Mouse (Mus musculus) heart, embryonic 12.5 days (tissue): ENCODE results near the gene Dedd2. TPM values are rescaled to one million over a fixed set of nuclear protein-coding genes. Genes with fewer than 3 reads are reported as not detected.
A peak's percentile ranks its signal among the peaks of the same experiment; 100 is the strongest.

ENCODE experiments used
- ATAC-seq: fragments of 200-750 bp; cut with Nextera tagmentation; 2 replicates; pipeline ENCODE4 v1.8.0; 2017; ENCODE audit warnings: moderate TSS enrichment, moderate library complexity; ENCODE audit not compliant: insufficient number of reproducible peaks, low FRiP score
- H3K27ac ChIP-seq: fragments of 300-500 bp; sonication (generic); 2 replicates; pipeline ENCODE4 v1.5.1; 2016; ENCODE audit warnings: mild to moderate bottlenecking, moderate library complexity; ENCODE audit not compliant: poor library complexity, severe bottlenecking
- H3K27me3 ChIP-seq: fragments of 300-500 bp; sonication (generic); replicated peaks from 2 replicates; pipeline ENCODE4 v1.6.1; 2016; ENCODE audit warnings: mild to moderate bottlenecking, moderate library complexity
- H3K36me3 ChIP-seq: fragments of 300-500 bp; sonication (generic); 2 replicates; pipeline ENCODE4 v1.6.1; 2016; ENCODE audit warnings: mild to moderate bottlenecking, moderate library complexity
- H3K4me1 ChIP-seq: fragments of 300-500 bp; sonication (generic); replicated peaks from 2 replicates; pipeline ENCODE4 v1.6.1; 2016; ENCODE audit warnings: mild to moderate bottlenecking
- H3K4me2 ChIP-seq: fragments of 300-500 bp; sonication (generic); 2 replicates; pipeline ENCODE4 v1.6.1; 2016; ENCODE audit warnings: mild to moderate bottlenecking, moderate library complexity
- H3K4me3 ChIP-seq: fragments of 300-500 bp; sonication (generic); 2 replicates; pipeline ENCODE4 v1.5.1; 2016; ENCODE audit warnings: mild to moderate bottlenecking
- H3K9ac ChIP-seq: fragments of 300-500 bp; sonication (generic); 2 replicates; pipeline ENCODE4 v1.6.1; 2016; ENCODE audit warnings: mild to moderate bottlenecking, moderate library complexity
- H3K9me3 ChIP-seq: fragments of 300-500 bp; sonication (generic); replicated peaks from 2 replicates; pipeline ENCODE4 v1.6.1; 2016; ENCODE audit warnings: mild to moderate bottlenecking, moderate library complexity
- WGBS: fragments of 180-500 bp; shearing (Covaris S2); methylation state at CpG from one replicate; pipeline ENCODE4 v1.1.7; 2016; 5-methylcytosine and 5-hydroxymethylcytosine counted together
- polyA plus RNA-seq: library from polyadenylated mRNA; unstranded; fragments of >200 nt; fragmentation: Nextera tagmentation; extraction: Ambion mirVana; gene quantifications from 2 replicates; pipeline ENCODE4 v1.2.1, GENCODE M21; 2016

Dedd2 gene
- polyA plus RNA-seq, 1 experiment from 2014 or later: 9.5 TPM

DNA sequence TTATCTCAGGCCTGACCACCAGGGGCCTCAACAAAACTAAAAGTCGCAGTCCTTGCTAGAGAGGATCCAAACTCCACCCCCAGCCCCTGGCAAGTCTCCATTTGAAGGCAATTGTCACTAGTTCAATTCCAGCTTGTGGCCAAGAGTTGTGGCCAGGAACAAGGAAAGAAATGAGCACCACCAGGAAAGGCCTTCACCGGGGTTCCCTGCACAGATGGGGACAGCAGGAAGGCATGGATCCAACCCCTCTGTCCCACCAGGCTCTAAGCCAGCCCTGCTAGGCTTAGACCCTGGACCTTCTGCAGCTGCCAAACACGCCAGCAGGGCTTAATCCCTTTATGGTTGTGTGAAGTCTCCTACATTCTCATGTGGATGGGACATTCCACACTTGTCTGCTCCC, 49.8 kb downstream of the Dedd2 start:
- Histone ChIP-seq H3K4me2 (no peak overlapping the region), H3K9ac (no peak overlapping the region), H3K4me1 (no peaks in the 10 kb centered on the region), H3K36me3 (no peaks in the 10 kb centered on the region), H3K27ac (no peak overlapping the region), H3K27me3 (peaks cover 83% of the 10 kb centered on the region), H3K9me3 (no peaks in the 10 kb centered on the region), H3K4me3 (no peak overlapping the region)
- 25% methylated on average over 3 of the region's 3 CpGs for WGBS
- ATAC-seq: no peak

GRCm38 (mm10) chr7:25166106-25166505, 54.3 kb downstream of the Dedd2 start:
- H3K27ac ChIP-seq: no peak overlapping the region
- no peak overlapping the region for H3K4me2 ChIP-seq
- no peak for ATAC-seq
- no peak overlapping the region for H3K9ac ChIP-seq
- 71% methylated on average over 5 of the region's 5 CpGs for WGBS
- no peaks in the 10 kb centered on the region for H3K4me1 ChIP-seq
- no peaks in the 10 kb centered on the region for H3K9me3 ChIP-seq
- H3K4me3 ChIP-seq: no peak overlapping the region
- no peaks in the 10 kb centered on the region for H3K36me3 ChIP-seq
- peaks cover 80% of the 10 kb centered on the region for H3K27me3 ChIP-seq

DNA sequence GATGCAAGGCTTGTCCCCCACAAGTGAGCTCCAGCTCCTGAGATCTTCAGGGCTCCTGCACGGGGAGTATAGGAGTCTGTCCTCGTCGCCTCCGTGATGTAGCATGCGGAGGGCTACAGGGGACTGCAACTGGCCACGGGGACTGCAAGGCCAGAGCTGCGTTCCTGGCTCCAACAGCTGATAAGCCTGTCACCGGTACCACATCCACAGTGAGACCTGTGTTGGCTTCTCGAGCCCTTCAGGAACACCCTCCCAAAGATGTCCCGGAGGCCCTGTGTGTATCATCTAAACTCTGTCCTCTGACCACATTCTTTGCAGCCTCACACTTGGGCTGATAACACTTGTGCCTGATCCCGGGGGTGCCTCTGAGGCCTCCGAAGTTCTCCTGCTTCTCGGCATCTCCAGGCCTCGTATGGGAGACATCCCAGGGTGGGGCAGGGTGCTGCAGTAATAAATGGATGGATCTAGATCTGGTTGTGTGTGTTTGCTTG, 64.2 kb downstream of the Dedd2 start:
- ATAC-seq: peak; percentile 14
- no peak overlapping the region for H3K4me3 ChIP-seq
- WGBS: 5% methylated on average over 14 of the region's 14 CpGs

DNA sequence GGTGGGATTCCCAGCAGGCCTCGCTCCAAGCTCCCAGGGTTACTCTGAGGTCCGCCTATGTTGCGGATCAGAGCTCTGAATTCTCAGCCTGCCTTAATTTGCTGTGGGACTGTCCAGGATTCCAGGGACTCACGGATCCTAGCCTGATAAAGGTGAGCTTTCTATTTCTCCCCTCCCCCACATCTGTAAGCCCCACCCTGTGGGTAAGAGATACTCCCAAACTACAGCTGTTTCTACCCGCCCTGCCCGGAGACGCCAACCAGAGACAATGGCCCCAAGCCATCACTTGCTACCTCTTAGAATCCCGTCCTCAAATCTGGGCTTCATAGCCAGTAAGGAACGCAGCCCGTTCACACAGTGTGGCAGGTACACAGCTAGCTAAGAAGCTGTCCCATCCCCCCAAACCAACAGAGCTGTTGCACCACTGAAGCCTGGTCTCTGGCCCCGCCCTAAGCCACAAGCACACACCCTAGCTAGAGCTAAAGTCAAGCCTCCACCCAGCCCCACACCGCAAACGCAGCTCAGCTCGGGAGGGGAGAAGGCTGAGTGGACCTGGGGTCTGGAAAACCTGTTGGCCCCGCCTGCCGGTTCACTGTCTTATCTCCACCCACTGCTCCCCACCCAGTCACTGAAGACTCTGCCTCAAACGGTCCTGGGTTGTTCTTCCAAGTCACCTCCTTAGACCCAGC, 64.8 kb downstream of the Dedd2 start:
- no peaks in the 10 kb centered on the region for H3K9me3 ChIP-seq
- H3K27ac ChIP-seq: no peak overlapping the region
- peaks cover 87% of the 10 kb centered on the region for H3K27me3 ChIP-seq
- WGBS: 8% methylated on average over 16 of the region's 17 CpGs
- peak; percentile 87 for ATAC-seq
- H3K4me2 ChIP-seq: peak overlapping the region; percentile 35
- H3K36me3 ChIP-seq: no peaks in the 10 kb centered on the region
- peaks cover 12% of the 10 kb centered on the region for H3K4me1 ChIP-seq
- H3K9ac ChIP-seq: no peak overlapping the region
- H3K4me3 ChIP-seq: 0 out of 2 replicates have a peak overlapping the region, but pooled peaks have one; percentile 6

More for the DNA sequence above, 64.2 kb downstream of the Dedd2 start:
- Histone ChIP-seq H3K4me2 (peak overlapping the region; percentile 35), H3K9ac (no peak overlapping the region), H3K36me3 (no peaks in the 10 kb centered on the region), H3K9me3 (no peaks in the 10 kb centered on the region), H3K27me3 (peaks cover 82% of the 10 kb centered on the region), H3K27ac (no peak overlapping the region), H3K4me1 (peaks cover 12% of the 10 kb centered on the region)

GRCm38 (mm10) chr7:25154648-25155047, 65.8 kb downstream of the Dedd2 start:
- 69% methylated on average over 4 of the region's 4 CpGs for WGBS
- Histone ChIP-seq H3K27me3 (peaks cover 93% of the 10 kb centered on the region), H3K9ac (no peak overlapping the region), H3K4me3 (no peak overlapping the region), H3K4me1 (peaks cover 12% of the 10 kb centered on the region), H3K27ac (no peak overlapping the region), H3K9me3 (no peaks in the 10 kb centered on the region), H3K4me2 (no peak overlapping the region), H3K36me3 (no peaks in the 10 kb centered on the region)
- ATAC-seq: no peak

GRCm38 (mm10) chr7:25153841-25154240, 66.6 kb downstream of the Dedd2 start:
- no peak for ATAC-seq
- H3K9ac ChIP-seq: no peak overlapping the region
- H3K27me3 ChIP-seq: peaks cover 95% of the 10 kb centered on the region
- 50% methylated on average over 7 of the region's 7 CpGs for WGBS
- H3K36me3 ChIP-seq: no peaks in the 10 kb centered on the region
- H3K9me3 ChIP-seq: no peaks in the 10 kb centered on the region
- no peak overlapping the region for H3K4me2 ChIP-seq
- H3K4me3 ChIP-seq: no peak overlapping the region
- peaks cover 12% of the 10 kb centered on the region for H3K4me1 ChIP-seq
- H3K27ac ChIP-seq: no peak overlapping the region

- Histone ChIP-seq H3K9ac (no peak overlapping the region), H3K4me2 (no peak overlapping the region), H3K27ac (no peak overlapping the region), H3K4me3 (no peak overlapping the region), H3K36me3 (no peaks in the 10 kb centered on the region), H3K9me3 (no peaks in the 10 kb centered on the region), H3K27me3 (peaks cover 96% of the 10 kb centered on the region), H3K4me1 (peaks cover 12% of the 10 kb centered on the region)
- no peak for ATAC-seq
- WGBS: 46% methylated on average over 10 of the region's 10 CpGs
Measured at GRCm38 (mm10) chr7:25151916-25152556, 68.4 kb downstream of the Dedd2 start.

DNA sequence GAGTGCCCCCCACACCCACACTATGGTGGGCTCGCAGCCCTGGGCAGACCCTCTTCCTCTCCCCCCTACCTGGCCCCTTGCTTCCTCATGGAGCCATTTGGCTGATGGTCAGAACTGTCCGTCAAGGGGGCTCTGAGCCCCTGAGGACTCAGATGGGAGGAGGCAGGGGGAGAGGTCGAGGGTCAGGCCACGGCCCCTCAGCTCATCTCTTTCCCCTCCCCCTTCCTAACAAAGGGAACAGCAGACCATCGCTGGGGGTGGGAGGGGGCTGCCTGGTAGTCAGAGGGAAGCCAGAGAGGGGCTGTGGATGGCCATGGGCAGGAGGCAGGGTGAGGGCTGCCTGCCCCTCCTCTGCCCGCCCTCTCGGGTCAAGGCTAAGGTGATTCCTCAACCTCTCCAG, 69.4 kb downstream of the Dedd2 start:
- WGBS: 5% methylated on average over 7 of the region's 7 CpGs
- peaks cover 91% of the 10 kb centered on the region for H3K27me3 ChIP-seq
- H3K36me3 ChIP-seq: no peaks in the 10 kb centered on the region
- ATAC-seq: no peak
- H3K4me1 ChIP-seq: peaks cover 9% of the 10 kb centered on the region
- H3K9ac ChIP-seq: no peak overlapping the region
- H3K4me3 ChIP-seq: no peak overlapping the region
- no peak overlapping the region for H3K27ac ChIP-seq
- H3K4me2 ChIP-seq: no peak overlapping the region
- no peaks in the 10 kb centered on the region for H3K9me3 ChIP-seq

DNA sequence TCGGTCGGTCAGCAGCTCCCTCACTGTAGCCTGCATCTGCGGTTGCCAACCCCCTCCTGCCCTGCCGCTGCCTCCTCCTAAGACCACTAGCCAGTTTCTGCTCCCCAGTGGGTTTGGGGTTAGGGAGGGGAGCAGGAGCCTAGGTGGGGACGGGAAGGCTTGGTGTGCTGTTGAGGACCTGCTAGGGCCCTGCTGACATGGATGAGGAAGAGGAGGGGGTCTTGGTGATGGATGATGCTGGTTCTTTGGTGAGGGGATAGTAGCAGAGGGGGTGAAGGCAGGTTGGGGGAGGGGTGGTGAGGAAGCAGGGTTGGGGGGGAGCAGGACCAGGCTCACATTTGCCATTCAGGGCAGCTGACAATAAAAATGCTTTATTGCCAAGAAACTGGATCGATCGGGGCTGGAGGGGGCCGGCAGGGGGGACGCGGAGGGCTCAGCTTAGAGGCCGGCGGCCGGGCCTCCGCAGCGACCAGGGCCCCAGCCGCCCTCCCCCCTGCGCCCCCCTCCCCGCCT, 70.2 kb downstream of the Dedd2 start:
- no peak for ATAC-seq
- Histone ChIP-seq H3K4me2 (no peak overlapping the region), H3K36me3 (no peaks in the 10 kb centered on the region), H3K27me3 (peaks cover 90% of the 10 kb centered on the region), H3K27ac (no peak overlapping the region), H3K9ac (no peak overlapping the region), H3K4me3 (no peak overlapping the region), H3K4me1 (peaks cover under 1% of the 10 kb centered on the region; the same call in 1 of the 2 replicates), H3K9me3 (no peaks in the 10 kb centered on the region)
- 5% methylated on average over 12 of the region's 18 CpGs for WGBS
